ENCODE assay signal across 26 mouse cellular contexts in genomic region chr8:128064211-128064610, GRCm38 (mm10).
DNase-seq lines count a peak whose midpoint lies in the region; ATAC-seq and TF ChIP-seq lines count a peak whose summit lies in the region.
"Had no signal": no experiment of that assay in that cellular context is flagged by ENCODE, and none has a peak within 500 bp of the region (broad histone marks: within the 10 kb centered on the region; RNA-seq: fewer than 3 reads in every experiment).

No protein-coding gene starts in this region.

- H3K27me3 ChIP-seq in forebrain, embryonic 14.5 days (replicated peaks; ENCODE audit: control insufficient read depth, insufficient read depth, low read length), result no peaks in the 10 kb centered on the region
- H3K27me3 ChIP-seq in forebrain, embryonic 13.5 days, result no peaks in the 10 kb centered on the region
- no peaks in the 10 kb centered on the region for H3K27me3 ChIP-seq in hindbrain, postnatal 0 days (ENCODE audit: insufficient read depth, low read length)
- H3K27me3 ChIP-seq in hindbrain, embryonic 12.5 days, result no peaks in the 10 kb centered on the region
- H3K27me3 ChIP-seq: heart, embryonic 12.5 days; heart, embryonic 15.5 days; hindbrain, embryonic 15.5 days; intestine, embryonic 15.5 days; Patski had no signal

- no peaks in the 10 kb centered on the region for H3K9me3 ChIP-seq in forebrain, embryonic 14.5 days (replicated peaks; ENCODE audit: control insufficient read depth, low read length)
- H3K9me3 ChIP-seq in forebrain, embryonic 13.5 days (replicated peaks), result no peaks in the 10 kb centered on the region
- H3K9me3 ChIP-seq in hindbrain, postnatal 0 days (ENCODE audit: low read length), result no peaks in the 10 kb centered on the region
- no peaks in the 10 kb centered on the region for H3K9me3 ChIP-seq in hindbrain, embryonic 12.5 days (replicated peaks)
- H3K9me3 ChIP-seq: forebrain, embryonic 10.5 days; heart, embryonic 12.5 days; heart, embryonic 15.5 days; hindbrain, embryonic 15.5 days; intestine, embryonic 15.5 days had no signal

- H3K36me3 ChIP-seq in forebrain, embryonic 14.5 days (ENCODE audit: control insufficient read depth, insufficient read depth, low read length), result no peaks in the 10 kb centered on the region
- no peaks in the 10 kb centered on the region for H3K36me3 ChIP-seq in forebrain, embryonic 13.5 days (ENCODE audit: poor library complexity, severe bottlenecking)
- H3K36me3 ChIP-seq in hindbrain, postnatal 0 days (ENCODE audit: insufficient read depth, low read length), result no peaks in the 10 kb centered on the region
- no peaks in the 10 kb centered on the region for H3K36me3 ChIP-seq in hindbrain, embryonic 12.5 days
- H3K36me3 ChIP-seq: forebrain, embryonic 10.5 days; heart, embryonic 12.5 days; heart, embryonic 15.5 days; hindbrain, embryonic 15.5 days; intestine, embryonic 15.5 days had no signal

- no peak overlapping the region for H3K9ac ChIP-seq in forebrain, embryonic 14.5 days (ENCODE audit: low read length)
- no peak overlapping the region for H3K9ac ChIP-seq in forebrain, embryonic 13.5 days
- H3K9ac ChIP-seq in hindbrain, postnatal 0 days (replicated peaks; ENCODE audit: low read length), result no peak overlapping the region
- no peak overlapping the region for H3K9ac ChIP-seq in hindbrain, embryonic 12.5 days
- H3K9ac ChIP-seq: heart, embryonic 12.5 days; heart, embryonic 15.5 days; hindbrain, embryonic 15.5 days; intestine, embryonic 15.5 days had no signal

- H3K4me2 ChIP-seq in forebrain, embryonic 14.5 days (ENCODE audit: low read length), result no peak overlapping the region
- no peak overlapping the region for H3K4me2 ChIP-seq in forebrain, embryonic 13.5 days
- H3K4me2 ChIP-seq in hindbrain, postnatal 0 days (ENCODE audit: low read depth, low read length), result no peak overlapping the region
- H3K4me2 ChIP-seq in hindbrain, embryonic 12.5 days (replicated peaks), result no peak overlapping the region
- H3K4me2 ChIP-seq: heart, embryonic 12.5 days; heart, embryonic 15.5 days; hindbrain, embryonic 15.5 days; intestine, embryonic 15.5 days had no signal

- peak; percentile 77 for DNase-seq in forebrain, embryonic 14.5 days (ENCODE audit: low spot score)
- peak; percentile 56 for DNase-seq in hindbrain, postnatal 0 days (ENCODE audit: low spot score)
- peak; percentile 24 for DNase-seq in A20 (ENCODE audit: low read depth, low spot score)
- DNase-seq in NIH3T3 (ENCODE audit: low read depth), result peak; percentile 42
- DNase-seq in embryo, embryonic 10.5 days (ENCODE audit: low spot score), result no peak
- no peak for DNase-seq in right cerebral cortex, postnatal 25 days
- DNase-seq: adrenal gland, postnatal 10 days; adrenal gland, postnatal 36 days; cerebellum, adult 11 months; cerebellum, adult 9-10 months; cerebellum, postnatal 36 days; gastrocnemius, adult 2 months; gastrocnemius, postnatal 14 days; heart, adult 18-20 months; heart, postnatal 10 days; heart, postnatal 36 days; kidney, adult 11 months had no signal

- WGBS in forebrain, embryonic 14.5 days, result 88% methylated on average over 1 of the region's 1 CpGs
- 86% methylated on average over 1 of the region's 1 CpGs for WGBS in forebrain, embryonic 13.5 days
- 61% methylated on average over 1 of the region's 1 CpGs for WGBS in hindbrain, postnatal 0 days
- 96% methylated on average over 1 of the region's 1 CpGs for WGBS in hindbrain, embryonic 12.5 days

- H3K27ac ChIP-seq in forebrain, embryonic 14.5 days (ENCODE audit: low read depth, low read length), result no peak overlapping the region
- H3K27ac ChIP-seq in forebrain, embryonic 13.5 days, result no peak overlapping the region
- H3K27ac ChIP-seq in hindbrain, postnatal 0 days, result no peak overlapping the region
- no peak overlapping the region for H3K27ac ChIP-seq in hindbrain, embryonic 12.5 days
- H3K27ac ChIP-seq: forebrain, embryonic 10.5 days; gastrocnemius, adult 2 months; heart, embryonic 15.5 days; hindbrain, embryonic 15.5 days; intestine, embryonic 15.5 days had no signal

- ATAC-seq in forebrain, embryonic 14.5 days, result no peak
- ATAC-seq in forebrain, embryonic 13.5 days, result no peak
- ATAC-seq in hindbrain, postnatal 0 days, result no peak
- no peak for ATAC-seq in hindbrain, embryonic 12.5 days (ENCODE audit: low FRiP score)
- ATAC-seq: forebrain, embryonic 16.5 days; intestine, embryonic 15.5 days; Patski had no signal

- H3K4me3 ChIP-seq in forebrain, embryonic 14.5 days (ENCODE audit: low read depth, low read length), result no peak overlapping the region
- H3K4me3 ChIP-seq in forebrain, embryonic 13.5 days, result no peak overlapping the region
- H3K4me3 ChIP-seq in hindbrain, postnatal 0 days (ENCODE audit: low read length), result no peak overlapping the region
- H3K4me3 ChIP-seq in hindbrain, embryonic 12.5 days, result no peak overlapping the region
- H3K4me3 ChIP-seq: forebrain, embryonic 10.5 days; gastrocnemius, adult 2 months; heart, embryonic 12.5 days; heart, embryonic 15.5 days; hindbrain, embryonic 15.5 days; intestine, embryonic 15.5 days had no signal

- H3K4me1 ChIP-seq in forebrain, embryonic 14.5 days (ENCODE audit: control insufficient read depth, insufficient read depth, low read length), result no peaks in the 10 kb centered on the region
- peaks cover 9% of the 10 kb centered on the region; the same call in 1 of the 2 replicates for H3K4me1 ChIP-seq in forebrain, embryonic 13.5 days
- H3K4me1 ChIP-seq in hindbrain, postnatal 0 days (ENCODE audit: insufficient read depth, low read length), result no peaks in the 10 kb centered on the region
- H3K4me1 ChIP-seq in hindbrain, embryonic 12.5 days, result no peaks in the 10 kb centered on the region
- H3K4me1 ChIP-seq: heart, embryonic 15.5 days; hindbrain, embryonic 15.5 days; intestine, embryonic 15.5 days had no signal

- TF ChIP-seq CTCF in hindbrain, postnatal 0 days (IDR thresholded peaks at IDR 0.05; ENCODE audit: low read depth), result no peak

Comparison
In these comparisons a context has a peak if more than half of its experiments do, and no peak if none do; other contexts are left out.
1. DNase-seq: peak in forebrain, embryonic 14.5 days (single experiment), hindbrain, postnatal 0 days (single experiment), A20 (single experiment) and NIH3T3 (single experiment); none in embryo, embryonic 10.5 days (single experiment) and right cerebral cortex, postnatal 25 days (single experiment).